Mouse (Mus musculus): ENCODE data around the gene Slc25a22. TPM values are rescaled to one million over a fixed set of nuclear protein-coding genes. Genes with fewer than 3 reads are reported as not detected.
A peak's percentile ranks its signal among the peaks of the same experiment; 100 is the strongest.

Slc25a22 gene
- polyA plus RNA-seq (2012; rRNA removed) = 19.6 and 23.8 TPM in 2 replicates
- 11.0 and 13.5 TPM in 2 replicates for polyA plus RNA-seq (2014; fragmentation: Nextera tagmentation; extraction: Ambion mirVana)

DNA sequence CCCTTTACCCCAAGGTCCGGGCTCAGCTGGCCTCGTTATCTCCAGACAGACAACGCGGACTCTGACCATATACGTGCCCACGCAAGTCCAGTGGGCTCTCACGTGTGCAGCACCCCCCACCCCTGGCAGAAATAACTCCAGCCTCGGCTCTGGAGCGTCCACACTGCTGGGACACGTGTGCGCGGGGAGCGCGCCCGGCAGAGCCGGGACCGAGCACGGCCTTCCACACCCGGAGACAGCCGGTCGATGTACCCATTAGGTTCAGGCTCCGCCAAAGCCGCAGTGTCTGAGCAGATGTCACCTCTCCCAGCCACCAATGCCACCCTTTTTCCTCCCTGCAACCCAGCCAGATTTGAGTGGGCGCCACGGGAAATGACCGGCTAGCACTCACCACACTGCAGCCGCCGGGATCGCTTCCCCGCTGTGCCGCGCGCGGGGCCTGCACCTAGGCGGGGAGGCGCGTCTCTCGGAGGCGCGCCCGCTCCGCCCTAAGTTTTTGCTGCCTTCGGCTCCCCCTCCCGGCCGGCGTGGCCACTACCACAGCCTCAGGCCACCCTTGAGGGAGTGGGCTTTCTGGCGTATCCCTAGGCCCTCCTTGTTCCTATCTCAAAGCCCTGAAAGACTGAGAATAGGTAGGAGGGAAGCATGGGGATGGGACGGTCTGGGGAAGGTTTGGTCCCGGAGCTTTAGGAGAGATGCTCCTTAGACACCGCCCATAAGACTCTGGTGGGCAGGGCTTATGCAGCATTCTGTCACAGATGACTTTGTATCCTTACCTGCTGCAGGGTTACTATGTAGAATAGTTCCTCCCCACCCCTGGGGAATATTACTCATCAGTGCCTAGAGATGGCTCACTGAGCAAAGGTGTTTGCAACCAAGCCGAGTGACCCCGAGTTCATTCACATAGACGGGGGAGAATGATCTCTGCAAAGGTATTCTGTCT lies at the start of gene Slc25a22:
Gene Slc25a22, minus strand, starts transcription at position 715 of the 943 bp plus-strand sequence.
- Histone ChIP-seq H3K36me3 (replicated peaks; ENCODE audit: control insufficient read depth, insufficient read depth, low read depth) (peaks cover 38% of the 10 kb centered on the region), H3K27ac (no peak within 1 kb of the TSS; the same call in 1 of the 2 replicates), H3K9me3 (ENCODE audit: control insufficient read depth, low read length) (no peaks in the 10 kb centered on the region), H3K27me3 (ENCODE audit: control insufficient read depth, insufficient read depth, low read length) (no peaks in the 10 kb centered on the region), H3K4me3 (ENCODE audit: insufficient read depth in 1 of 2, low read depth in 2 of 2, low read length in 2 of 2) (peak within 1 kb of the TSS; percentile 56 to 85), H3K4me1 (replicated peaks; ENCODE audit: control insufficient read depth in 2 of 2, insufficient read depth in 2 of 2, low read length in 1 of 2) (peaks cover 8 to 24% of the 10 kb centered on the region in 2 experiments), H3K4me2 (ENCODE audit: low read depth) (peak within 1 kb of the TSS; percentile 86), H3K9ac (replicated peaks) (peak within 1 kb of the TSS; percentile 46)
- DNase-seq (ENCODE audit: low read depth in 3 of 3, low spot score in 3 of 3) = peak in 1 of 3 experiments; percentile 53
- TF ChIP-seq CTCF (IDR thresholded peaks at IDR 0.05; ENCODE audit: low read depth) (peak; percentile 85), EP300 (IDR thresholded peaks at IDR 0.05; ENCODE audit: low read depth) (no peak)
- 7% methylated on average over 52 of the region's 53 CpGs for WGBS (ENCODE audit: insufficient replicate concordance)
- ATAC-seq (ENCODE audit: insufficient read depth) = peak; percentile 75

DNA sequence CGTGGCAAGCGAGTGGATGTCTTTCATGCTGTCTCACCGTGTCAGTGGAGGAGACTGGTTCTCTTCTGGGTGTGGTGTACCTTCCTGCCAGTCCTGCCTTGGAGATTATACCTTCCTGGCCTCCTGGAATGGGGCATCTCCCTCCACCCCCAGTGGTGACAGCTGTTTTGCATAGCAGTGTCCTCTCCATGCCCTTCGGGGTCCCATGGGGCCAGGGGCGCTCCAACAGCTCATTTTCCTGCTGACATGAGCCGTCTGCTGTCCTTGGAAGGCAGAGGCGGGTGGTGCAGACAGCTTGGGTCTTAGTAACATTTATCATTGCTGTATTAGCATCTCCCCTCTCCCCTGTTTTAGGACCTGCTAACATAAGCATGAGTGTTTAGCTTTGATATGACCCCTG lies 49.4 kb upstream of the Slc25a22 start:
- H3K4me3 ChIP-seq (ENCODE audit: insufficient read depth in 1 of 2, low read depth in 2 of 2, low read length in 2 of 2) = no peak overlapping the region
- TF ChIP-seq EP300 (IDR thresholded peaks at IDR 0.05; ENCODE audit: low read depth) (no peak), CTCF (IDR thresholded peaks at IDR 0.05; ENCODE audit: low read depth) (no peak)
- no peak for ATAC-seq (ENCODE audit: insufficient read depth)

DNA sequence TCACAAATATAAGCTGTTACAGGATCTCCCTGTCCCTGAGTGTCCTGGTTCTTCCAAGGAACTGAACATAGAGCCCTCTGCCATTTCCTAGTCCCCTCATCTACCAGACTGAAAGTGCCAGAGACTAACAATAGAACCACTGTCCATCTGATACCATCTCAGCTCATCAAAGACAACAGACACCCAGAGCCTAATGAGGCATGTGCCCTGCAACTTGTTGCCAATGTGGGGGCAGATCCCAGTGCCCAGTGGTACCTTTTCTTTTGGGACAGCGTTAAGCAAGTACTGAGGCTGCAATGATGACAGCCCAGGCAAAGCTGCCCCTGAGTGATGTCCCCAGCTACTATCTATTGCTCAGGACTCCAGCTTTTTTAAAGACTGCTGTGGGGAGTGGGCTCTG lies 48.5 kb upstream of the Slc25a22 start:
- DNase-seq (ENCODE audit: low read depth in 3 of 3, low spot score in 3 of 3) (no peak), ATAC-seq (ENCODE audit: insufficient read depth) (no peak)
- Histone ChIP-seq H3K9me3 (ENCODE audit: control insufficient read depth, low read length) (no peaks in the 10 kb centered on the region), H3K27ac (no peak overlapping the region), H3K4me1 (replicated peaks; ENCODE audit: control insufficient read depth in 2 of 2, insufficient read depth in 2 of 2, low read length in 1 of 2) (peaks cover 0 to under 1% of the 10 kb centered on the region in 2 experiments; a peak in 2 of 4 replicates), H3K36me3 (replicated peaks; ENCODE audit: control insufficient read depth, insufficient read depth, low read depth) (no peaks in the 10 kb centered on the region), H3K4me2 (ENCODE audit: low read depth) (no peak overlapping the region), H3K4me3 (ENCODE audit: insufficient read depth in 1 of 2, low read depth in 2 of 2, low read length in 2 of 2) (no peak overlapping the region), H3K9ac (replicated peaks) (no peak overlapping the region), H3K27me3 (ENCODE audit: control insufficient read depth, insufficient read depth, low read length) (peaks cover 17% of the 10 kb centered on the region)
- no peak for TF ChIP-seq EP300 (IDR thresholded peaks at IDR 0.05; ENCODE audit: low read depth)
- TF ChIP-seq CTCF (IDR thresholded peaks at IDR 0.05; ENCODE audit: low read depth) = no peak
- WGBS (ENCODE audit: insufficient replicate concordance) = 74% methylated on average over 1 of the region's 1 CpGs

More for the DNA sequence above, 49.4 kb upstream of the Slc25a22 start:
- no peak overlapping the region for H3K27ac ChIP-seq
- peaks cover 8% of the 10 kb centered on the region for H3K27me3 ChIP-seq (ENCODE audit: control insufficient read depth, insufficient read depth, low read length)
- no peaks in the 10 kb centered on the region; a peak in 1 of 4 replicates for H3K4me1 ChIP-seq (replicated peaks; ENCODE audit: control insufficient read depth in 2 of 2, insufficient read depth in 2 of 2, low read length in 1 of 2)
- 0 out of 2 replicates have a peak, but pooled peaks cover 2% of the 10 kb centered on the region for H3K36me3 ChIP-seq (replicated peaks; ENCODE audit: control insufficient read depth, insufficient read depth, low read depth)
- no peak overlapping the region for H3K9ac ChIP-seq (replicated peaks)
- WGBS (ENCODE audit: insufficient replicate concordance) = 68% methylated on average over 7 of the region's 7 CpGs
- no peak for DNase-seq (ENCODE audit: low read depth in 3 of 3, low spot score in 3 of 3)
- H3K9me3 ChIP-seq (ENCODE audit: control insufficient read depth, low read length) = no peaks in the 10 kb centered on the region
- H3K4me2 ChIP-seq (ENCODE audit: low read depth) = no peak overlapping the region

DNA sequence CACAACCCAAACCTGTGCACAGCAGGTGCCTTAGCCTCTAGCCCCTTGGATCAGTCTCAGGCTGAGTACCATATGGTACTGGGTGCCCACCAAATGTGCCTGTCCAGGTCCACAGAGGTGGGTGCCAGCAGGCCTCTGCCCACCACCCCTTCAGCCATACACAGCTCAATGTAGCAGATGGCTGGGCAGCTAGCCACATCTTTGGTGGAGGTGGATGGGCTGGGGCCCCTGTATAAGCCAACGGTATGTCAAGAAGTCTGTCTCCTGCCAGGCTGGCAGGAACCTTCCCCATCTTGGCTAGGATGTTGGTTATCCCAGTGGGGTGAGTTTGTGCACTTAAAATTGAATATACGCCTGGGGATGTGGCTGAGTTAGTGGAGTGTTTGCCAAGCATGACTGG lies 47.9 kb upstream of the Slc25a22 start:
- H3K9ac ChIP-seq (replicated peaks) = no peak overlapping the region
- DNase-seq (ENCODE audit: low read depth in 3 of 3, low spot score in 3 of 3) = no peak
- TF ChIP-seq CTCF (IDR thresholded peaks at IDR 0.05; ENCODE audit: low read depth) (no peak), EP300 (IDR thresholded peaks at IDR 0.05; ENCODE audit: low read depth) (no peak)
- H3K4me1 ChIP-seq (replicated peaks; ENCODE audit: control insufficient read depth in 2 of 2, insufficient read depth in 2 of 2, low read length in 1 of 2) = peaks cover 4 to 5% of the 10 kb centered on the region in 2 experiments
- no peaks in the 10 kb centered on the region for H3K9me3 ChIP-seq (ENCODE audit: control insufficient read depth, low read length)
- no peak overlapping the region for H3K4me2 ChIP-seq (ENCODE audit: low read depth)
- H3K36me3 ChIP-seq (replicated peaks; ENCODE audit: control insufficient read depth, insufficient read depth, low read depth) = no peaks in the 10 kb centered on the region
- H3K4me3 ChIP-seq (ENCODE audit: insufficient read depth in 1 of 2, low read depth in 2 of 2, low read length in 2 of 2) = no peak overlapping the region
- H3K27me3 ChIP-seq (ENCODE audit: control insufficient read depth, insufficient read depth, low read length) = peaks cover 20% of the 10 kb centered on the region
- H3K27ac ChIP-seq = no peak overlapping the region
- ATAC-seq (ENCODE audit: insufficient read depth) = no peak
- 65% methylated on average over 2 of the region's 2 CpGs for WGBS (ENCODE audit: insufficient replicate concordance)

DNA sequence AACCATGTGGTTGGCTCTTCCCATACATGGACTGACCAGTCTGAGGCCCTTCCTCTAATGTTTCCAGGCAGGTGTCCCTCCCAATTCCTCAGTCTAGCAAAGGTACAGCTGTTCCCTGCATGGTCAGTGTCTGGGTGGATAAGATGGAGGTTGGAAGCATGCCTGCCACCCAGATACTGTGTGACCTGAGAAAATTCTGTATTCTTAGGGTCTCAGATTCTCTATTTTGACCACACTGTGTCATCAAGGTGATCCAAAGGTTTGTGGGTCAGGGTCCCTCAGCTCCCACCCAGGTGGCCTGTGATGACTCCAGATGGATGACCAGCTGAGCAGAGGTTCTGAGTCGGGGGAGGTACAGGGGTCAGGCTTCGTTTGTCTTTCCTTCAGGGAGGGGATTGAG lies 47.5 kb upstream of the Slc25a22 start:
- H3K9ac ChIP-seq (replicated peaks) = no peak overlapping the region
- ATAC-seq (ENCODE audit: insufficient read depth) = no peak
- no peak for TF ChIP-seq CTCF (IDR thresholded peaks at IDR 0.05; ENCODE audit: low read depth)
- TF ChIP-seq EP300 (IDR thresholded peaks at IDR 0.05; ENCODE audit: low read depth) = no peak
- no peaks in the 10 kb centered on the region for H3K36me3 ChIP-seq (replicated peaks; ENCODE audit: control insufficient read depth, insufficient read depth, low read depth)
- no peak overlapping the region for H3K4me2 ChIP-seq (ENCODE audit: low read depth)
- WGBS (ENCODE audit: insufficient replicate concordance) = 63% methylated on average over 2 of the region's 2 CpGs
- H3K4me1 ChIP-seq (replicated peaks; ENCODE audit: control insufficient read depth in 2 of 2, insufficient read depth in 2 of 2, low read length in 1 of 2) = peaks cover 4 to 5% of the 10 kb centered on the region in 2 experiments
- no peaks in the 10 kb centered on the region for H3K9me3 ChIP-seq (ENCODE audit: control insufficient read depth, low read length)
- no peak overlapping the region for H3K4me3 ChIP-seq (ENCODE audit: insufficient read depth in 1 of 2, low read depth in 2 of 2, low read length in 2 of 2)
- no peak for DNase-seq (ENCODE audit: low read depth in 3 of 3, low spot score in 3 of 3)
- H3K27ac ChIP-seq = no peak overlapping the region
- peaks cover 20% of the 10 kb centered on the region for H3K27me3 ChIP-seq (ENCODE audit: control insufficient read depth, insufficient read depth, low read length)

Measured in liver, embryonic 14.5 days (tissue).